Mouse (Mus musculus) cerebellum, adult (tissue): ENCODE measurements at regions not wholly inside any gene's neighbourhood (a gene's known extent, or its start where the extent isn't known, plus 50 kb on each side); places are given as distances from the start of the nearest gene placed in this dataset.

Experiments used
- ATAC-seq: cut with Nextera tagmentation; 2 replicates; pipeline ENCODE4 v1.9.2; 2017; ENCODE audit warnings: mild to moderate bottlenecking, moderate library complexity, mixed read lengths; ENCODE audit not compliant: insufficient number of reproducible peaks, low FRiP score, low TSS enrichment

GRCm38 (mm10) chr7:74697794-74698354 lies 143.3 kb upstream of the Slco3a1 start:
- ATAC-seq, result no peak

DNA sequence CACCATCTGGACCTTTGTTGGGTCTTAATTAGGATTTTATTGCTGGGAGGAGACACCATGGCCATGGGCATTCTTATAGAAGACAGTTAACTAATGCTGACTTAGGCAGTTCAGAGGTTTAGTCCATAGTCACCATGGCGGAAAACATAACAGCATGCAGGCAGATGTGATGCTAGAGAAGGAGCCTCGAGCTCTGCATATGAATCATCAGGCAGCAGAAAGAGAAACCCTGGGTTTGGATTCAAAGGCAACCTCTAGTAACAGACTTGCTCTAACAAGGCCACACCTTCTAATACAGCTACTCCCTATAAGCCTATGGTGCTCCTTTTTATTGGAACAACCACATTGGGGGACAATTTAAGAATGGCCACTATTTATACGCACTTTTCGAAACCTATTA lies 141.7 kb upstream of the Slco3a1 start:
- no peak for ATAC-seq

GRCm38 (mm10) chr7:74693049-74693448 lies 138.5 kb upstream of the Slco3a1 start:
- no peak for ATAC-seq

- ATAC-seq, result no peak
These were observed 136.1 kb upstream of the Slco3a1 start for GRCm38 (mm10) chr7:74690706-74691105.

- no peak for ATAC-seq
These were observed 133.6 kb upstream of the Slco3a1 start for GRCm38 (mm10) chr7:74688116-74688702.

- ATAC-seq, result no peak
These were observed 132.9 kb upstream of the Slco3a1 start for GRCm38 (mm10) chr7:74687303-74688115.

DNA sequence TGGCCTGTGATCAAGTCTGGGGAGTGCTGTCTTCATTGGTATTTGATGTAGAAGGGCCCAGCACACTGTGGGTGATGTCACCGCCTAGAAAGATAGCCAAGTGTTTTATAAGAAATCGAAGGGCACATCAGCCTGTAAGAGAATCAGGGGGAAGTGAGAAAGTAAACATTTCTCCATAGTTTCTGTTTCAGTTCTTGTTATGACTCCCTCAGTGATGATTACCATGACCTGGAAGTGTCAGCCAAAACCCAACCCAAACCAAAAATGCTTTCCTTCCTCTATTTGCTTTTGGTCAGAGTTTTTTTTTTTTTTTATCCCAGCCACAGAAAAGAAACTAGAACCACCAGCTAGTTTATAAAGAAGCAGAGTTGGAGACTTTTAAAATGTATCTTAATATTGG lies 129.4 kb upstream of the Slco3a1 start:
- no peak for ATAC-seq

- no peak for ATAC-seq
These were observed 119.2 kb upstream of the Slco3a1 start for GRCm38 (mm10) chr7:74673626-74674295.

- no peak for ATAC-seq
These were observed 114.5 kb upstream of the Slco3a1 start for GRCm38 (mm10) chr7:74669110-74669509.

DNA sequence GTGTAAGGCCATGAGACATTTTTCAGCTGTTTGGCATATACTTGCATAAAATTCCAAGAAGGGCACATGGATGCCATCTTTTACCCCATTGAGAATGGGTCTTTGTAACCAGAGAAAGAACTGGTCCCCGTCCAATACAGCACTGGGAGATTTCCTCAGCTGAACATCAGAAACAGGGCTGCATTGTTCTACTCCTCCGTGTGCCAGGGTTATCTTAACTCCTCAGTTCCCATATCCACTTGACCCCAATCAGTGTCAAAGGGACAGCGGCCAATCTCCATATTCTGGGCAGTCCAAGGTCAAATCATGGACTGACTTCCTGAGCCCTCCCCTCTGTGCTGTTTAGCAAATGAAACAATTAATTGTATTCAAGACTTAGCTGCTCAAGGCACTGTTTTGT lies 112.5 kb upstream of the Slco3a1 start:
- ATAC-seq, result no peak

DNA sequence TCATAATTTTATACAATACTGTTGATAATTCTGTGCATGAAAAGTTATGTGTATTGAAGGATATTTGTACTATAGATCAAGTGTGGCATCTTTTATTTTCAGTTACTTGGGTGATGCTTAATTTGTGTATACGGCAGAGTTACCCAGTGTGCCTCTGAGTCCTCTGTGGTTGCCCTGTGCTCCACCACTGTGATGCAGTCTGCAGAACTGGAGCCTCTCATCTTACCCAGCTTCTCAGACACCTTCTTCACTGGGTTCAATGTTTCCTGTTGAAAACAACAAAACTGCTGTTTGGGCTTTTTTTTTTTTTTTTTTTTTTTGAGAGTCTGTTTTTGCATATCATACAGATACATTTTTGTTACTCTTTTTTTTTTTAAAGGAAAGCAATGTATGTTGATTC lies 109.2 kb upstream of the Slco3a1 start:
- no peak for ATAC-seq

DNA sequence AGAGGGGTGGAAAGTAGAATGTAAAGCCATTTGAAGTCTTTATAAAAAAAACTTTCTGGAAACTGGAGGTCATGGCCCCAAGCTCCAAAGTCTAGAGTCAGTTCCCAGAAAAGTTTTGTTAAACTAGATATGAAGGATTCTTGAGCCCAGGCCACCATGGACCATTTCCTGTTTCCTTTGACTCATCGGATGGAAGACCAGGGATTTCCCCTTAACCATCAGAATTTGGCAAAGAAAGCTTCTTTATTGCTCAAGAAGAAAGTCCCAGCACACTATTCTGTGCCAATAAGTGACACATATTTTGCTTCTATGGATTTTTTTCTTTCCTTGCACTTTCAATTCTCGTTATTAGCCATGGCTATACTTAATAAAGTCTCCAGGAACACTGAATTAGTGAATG lies 92.7 kb upstream of the Slco3a1 start:
- no peak for ATAC-seq

DNA sequence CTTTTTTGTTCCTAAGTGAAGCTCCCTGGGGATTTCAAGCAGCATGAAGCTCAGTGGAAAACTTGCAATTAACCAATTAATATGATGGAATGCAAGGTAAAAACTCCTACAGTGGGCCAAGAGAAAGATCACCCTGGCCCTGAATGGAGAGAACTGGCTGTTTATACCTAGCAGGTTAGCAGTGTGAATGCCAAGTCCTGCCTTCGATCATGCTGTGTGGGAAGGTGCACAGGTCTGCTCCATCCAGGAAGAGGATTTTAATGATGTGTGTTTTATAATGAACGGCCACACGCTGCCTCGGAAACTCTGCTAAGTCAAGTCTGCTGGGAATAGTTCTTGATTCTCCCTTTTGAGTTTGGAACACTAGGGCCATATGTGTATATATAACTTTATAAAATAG lies 85.6 kb upstream of the Slco3a1 start:
- peak; percentile 45; the same call in 1 of the 2 replicates for ATAC-seq

- no peak for ATAC-seq
These were observed 77.6 kb upstream of the Slco3a1 start for GRCm38 (mm10) chr7:74632217-74632616.

GRCm38 (mm10) chr7:74628799-74629468 lies 74.4 kb upstream of the Slco3a1 start:
- no peak for ATAC-seq
